Mouse (Mus musculus): ENCODE measurements around the gene Nup210l. TPM values are rescaled to one million over a fixed set of nuclear protein-coding genes. Genes with fewer than 3 reads are reported as not detected.

Nup210l gene
- polyA plus RNA-seq, 1 experiment from 2014 or later: 0.27 TPM

GRCm38 (mm10) chr3:90253653-90254418, 149.9 kb downstream of the Nup210l start, which contains the start of gene Crtc2:
Crtc2 (plus strand) TSS chr3:90254163.
- ATAC-seq (ENCODE audit: insufficient read depth, low FRiP score, low read depth): peak; percentile 99

DNA sequence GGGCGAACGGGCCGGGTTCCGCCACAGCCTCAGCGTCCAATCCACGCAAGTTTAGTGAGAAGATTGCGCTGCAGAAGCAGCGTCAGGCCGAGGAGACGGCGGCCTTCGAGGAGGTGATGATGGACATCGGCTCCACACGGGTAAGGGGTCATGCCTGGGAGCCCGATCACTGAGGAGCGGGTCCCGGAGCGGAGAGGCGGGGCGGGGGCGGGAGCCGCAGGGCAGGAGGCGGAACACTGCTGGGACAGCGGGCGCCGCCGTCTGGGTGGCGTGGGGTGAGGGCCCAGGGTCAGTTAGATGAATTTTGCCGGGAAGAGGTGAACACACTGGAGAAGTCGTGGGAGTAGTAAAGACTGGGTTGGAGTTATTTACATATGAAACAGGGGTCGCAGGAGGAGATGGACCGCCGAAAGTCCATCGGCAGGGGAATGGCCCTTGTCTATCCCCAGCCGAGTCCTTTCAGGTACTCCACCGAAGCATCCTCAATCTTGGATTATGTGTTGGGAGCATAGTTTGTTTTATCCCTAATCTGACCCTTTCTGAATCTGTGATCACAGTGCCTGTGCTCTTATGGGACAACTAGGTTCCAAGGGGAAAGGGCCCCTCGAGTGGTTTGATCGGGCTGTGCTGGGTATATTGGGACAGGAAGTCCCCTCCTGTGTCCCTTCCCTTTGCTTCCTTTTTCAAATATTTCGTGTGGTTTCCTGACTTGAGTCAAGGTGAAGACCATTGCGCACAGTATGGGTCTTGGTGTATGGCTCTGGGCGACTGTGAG, 150.7 kb downstream of the Nup210l start:
- peak overlapping the region; percentile 97 for H3K4me3 ChIP-seq (replicated peaks)
- peaks cover 17% of the 10 kb centered on the region for H3K36me3 ChIP-seq
- peak overlapping the region; percentile 90 for H3K27ac ChIP-seq
- H3K9me3 ChIP-seq: no peaks in the 10 kb centered on the region
- H3K4me1 ChIP-seq: peaks cover 14% of the 10 kb centered on the region
- no peaks in the 10 kb centered on the region for H3K27me3 ChIP-seq (replicated peaks)
- under 1% methylated on average over 41 of the region's 41 CpGs for WGBS
- peak overlapping the region; percentile 74 for H3K9ac ChIP-seq
- H3K4me2 ChIP-seq: peak overlapping the region; percentile 75
- peak; percentile 65 for ATAC-seq (ENCODE audit: insufficient read depth, low FRiP score, low read depth)

More at GRCm38 (mm10) chr3:90253653-90254418, 149.9 kb downstream of the Nup210l start, which contains the start of gene Crtc2:
- H3K9me3 ChIP-seq: no peaks in the 10 kb centered on the region
- peak within 1 kb of the TSS; percentile 75 for H3K4me2 ChIP-seq
- H3K9ac ChIP-seq: peak within 1 kb of the TSS; percentile 74
- 2% methylated on average over 39 of the region's 40 CpGs for WGBS
- peaks cover 18% of the 10 kb centered on the region for H3K4me1 ChIP-seq
- H3K36me3 ChIP-seq: peaks cover 13% of the 10 kb centered on the region; the same call in 1 of the 2 replicates
- H3K27ac ChIP-seq: peak within 1 kb of the TSS; percentile 90
- peak within 1 kb of the TSS; percentile 97 for H3K4me3 ChIP-seq (replicated peaks)
- H3K27me3 ChIP-seq (replicated peaks): no peaks in the 10 kb centered on the region

GRCm38 (mm10) chr3:90255194-90255565, 151.2 kb downstream of the Nup210l start:
- WGBS: 12% methylated on average over 2 of the region's 2 CpGs
- Histone ChIP-seq H3K36me3 (peaks cover 22% of the 10 kb centered on the region), H3K9me3 (no peaks in the 10 kb centered on the region), H3K4me1 (peaks cover 13% of the 10 kb centered on the region), H3K27ac (peak overlapping the region; percentile 90), H3K9ac (peak overlapping the region; percentile 74), H3K27me3 (replicated peaks) (no peaks in the 10 kb centered on the region), H3K4me2 (peak overlapping the region; percentile 75), H3K4me3 (replicated peaks) (peak overlapping the region; percentile 97)
- ATAC-seq (ENCODE audit: insufficient read depth, low FRiP score, low read depth): no peak

- H3K36me3 ChIP-seq: peaks cover 25% of the 10 kb centered on the region
These were observed 151.9 kb downstream of the Nup210l start for GRCm38 (mm10) chr3:90255784-90256353.

GRCm38 (mm10) chr3:90256731-90257530, 153.0 kb downstream of the Nup210l start:
- no peak overlapping the region for H3K4me3 ChIP-seq (replicated peaks)
- H3K4me1 ChIP-seq: peaks cover 13% of the 10 kb centered on the region
- peaks cover 30% of the 10 kb centered on the region; the same call in 1 of the 2 replicates for H3K36me3 ChIP-seq
- no peak for ATAC-seq (ENCODE audit: insufficient read depth, low FRiP score, low read depth)
- no peaks in the 10 kb centered on the region for H3K9me3 ChIP-seq
- H3K4me2 ChIP-seq: no peak overlapping the region
- no peak overlapping the region for H3K27ac ChIP-seq
- H3K27me3 ChIP-seq (replicated peaks): no peaks in the 10 kb centered on the region
- WGBS: 87% methylated on average over 19 of the region's 19 CpGs
- H3K9ac ChIP-seq: no peak overlapping the region

More at GRCm38 (mm10) chr3:90255784-90256353, 151.9 kb downstream of the Nup210l start:
- Histone ChIP-seq H3K9ac (no peak overlapping the region), H3K9me3 (no peaks in the 10 kb centered on the region), H3K4me1 (peaks cover 13% of the 10 kb centered on the region), H3K27ac (no peak overlapping the region), H3K4me3 (replicated peaks) (no peak overlapping the region), H3K27me3 (replicated peaks) (no peaks in the 10 kb centered on the region), H3K4me2 (no peak overlapping the region)
- ATAC-seq (ENCODE audit: insufficient read depth, low FRiP score, low read depth): no peak
- WGBS: 91% methylated on average over 14 of the region's 14 CpGs

DNA sequence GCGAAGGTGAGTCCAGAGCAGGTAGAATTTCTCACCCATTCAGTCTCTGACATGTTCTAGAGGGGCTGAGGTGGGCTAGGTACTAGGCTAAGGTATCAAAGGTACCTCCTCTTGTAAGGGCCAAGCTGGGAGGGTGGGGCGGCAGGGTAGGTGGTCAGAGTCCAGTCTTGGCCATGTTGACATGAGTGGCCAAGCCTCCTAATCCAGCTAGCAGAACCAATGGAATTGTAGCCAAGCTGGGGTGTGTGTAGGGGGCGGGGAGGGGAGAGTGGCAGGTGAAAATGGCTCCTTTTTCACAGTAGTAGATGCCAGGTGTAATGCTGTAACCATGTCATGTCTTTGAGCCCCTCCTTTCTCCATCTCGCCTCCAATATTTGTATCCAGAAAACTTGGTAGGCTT, 154.6 kb downstream of the Nup210l start:
- Histone ChIP-seq H3K4me2 (no peak overlapping the region), H3K9ac (no peak overlapping the region), H3K27me3 (replicated peaks) (no peaks in the 10 kb centered on the region), H3K27ac (no peak overlapping the region), H3K4me1 (peaks cover 13% of the 10 kb centered on the region), H3K9me3 (no peaks in the 10 kb centered on the region), H3K36me3 (peaks cover 42% of the 10 kb centered on the region; the same call in 1 of the 2 replicates), H3K4me3 (replicated peaks) (no peak overlapping the region)
- ATAC-seq (ENCODE audit: insufficient read depth, low FRiP score, low read depth): no peak
- WGBS: 83% methylated on average over 4 of the region's 4 CpGs

MicroRNAs within 50 kb of the gene (microRNA counts, 519-probe panel; counts per million panel counts)
- microRNA mmu-miR-190b: 2,822 counts per million, percentile 70 among the panel's probes with 10 or more counts

Small RNA genes lying within 50 kb of the gene (microRNA-seq; reads per million reads assigned to microRNA genes)
- 8.9 reads per million, percentile 24 among the genes with 10 or more reads in this experiment for gene Mir190b

Other genes starting within 250 kb of the Nup210l start
- gene Il6ra, start 190.9 kb upstream of the Nup210l start, polyA plus RNA-seq (2015; fragmentation: Nextera tagmentation; extraction: Ambion mirVana): 3.2 TPM in 2 replicates
- gene Atp8b2, start 140.6 kb upstream of the Nup210l start, polyA plus RNA-seq (2015; fragmentation: Nextera tagmentation; extraction: Ambion mirVana): 12.7 and 13.4 TPM in 2 replicates
- gene Hax1, start 105.4 kb upstream of the Nup210l start, polyA plus RNA-seq (2015; fragmentation: Nextera tagmentation; extraction: Ambion mirVana): 122 and 135 TPM in 2 replicates
- 163 and 166 TPM in 2 replicates for gene 4933434E20Rik, start 52.5 kb upstream of the Nup210l start, polyA plus RNA-seq (2015; fragmentation: Nextera tagmentation; extraction: Ambion mirVana)
- 170 and 189 TPM in 2 replicates for gene Ubap2l, start 51.5 kb upstream of the Nup210l start, polyA plus RNA-seq (2015; fragmentation: Nextera tagmentation; extraction: Ambion mirVana)
- gene Tpm3, start 31.5 kb upstream of the Nup210l start, polyA plus RNA-seq (2015; fragmentation: Nextera tagmentation; extraction: Ambion mirVana): 505 and 543 TPM in 2 replicates
- 1,026 and 1,361 TPM in 2 replicates for gene Rps27, start 109.5 kb downstream of the Nup210l start, polyA plus RNA-seq (2015; fragmentation: Nextera tagmentation; extraction: Ambion mirVana)
- 30.9 and 31.0 TPM in 2 replicates for gene Rab13, start 109.6 kb downstream of the Nup210l start, polyA plus RNA-seq (2015; fragmentation: Nextera tagmentation; extraction: Ambion mirVana)
- gene Jtb, start 127.5 kb downstream of the Nup210l start, polyA plus RNA-seq (2015; fragmentation: Nextera tagmentation; extraction: Ambion mirVana): 109 and 115 TPM in 2 replicates
- gene Creb3l4, start 139.4 kb downstream of the Nup210l start, polyA plus RNA-seq (2015; fragmentation: Nextera tagmentation; extraction: Ambion mirVana): 21.4 and 22.5 TPM in 2 replicates
- 104 and 111 TPM in 2 replicates for gene Slc39a1, start 144.0 kb downstream of the Nup210l start, polyA plus RNA-seq (2015; fragmentation: Nextera tagmentation; extraction: Ambion mirVana)
- gene Crtc2, start 150.0 kb downstream of the Nup210l start, polyA plus RNA-seq (2015; fragmentation: Nextera tagmentation; extraction: Ambion mirVana): 16.5 and 22.3 TPM in 2 replicates
- 4.0 and 4.2 TPM in 2 replicates for gene Dennd4b, start 161.1 kb downstream of the Nup210l start, polyA plus RNA-seq (2015; fragmentation: Nextera tagmentation; extraction: Ambion mirVana)
- gene Gatad2b, start 189.0 kb downstream of the Nup210l start, polyA plus RNA-seq (2015; fragmentation: Nextera tagmentation; extraction: Ambion mirVana): 10.5 and 10.8 TPM in 2 replicates

All from stomach, embryonic 15.5 days (tissue).